Mouse (Mus musculus): ENCODE measurements around the gene Mrps18a.

The Mrps18a gene

GRCm38 (mm10) chr17:46143578-46144423 lies 33.0 kb downstream of the Mrps18a start, which contains the start of gene Rsph9:
Rsph9 (minus strand) TSS chr17:46144216.
- peak; percentile 87 to 89 for DNase-seq (ENCODE audit: low spot score in 2 of 2)

GRCm38 (mm10) chr17:46152847-46153782 lies 42.3 kb downstream of the Mrps18a start, which contains the start of gene Mad2l1bp:
Mad2l1bp (minus strand) TSS chr17:46153553.
- peak; percentile 75 to 87 for DNase-seq (ENCODE audit: low spot score in 2 of 2)

GRCm38 (mm10) chr17:46154336-46154735 lies 43.5 kb downstream of the Mrps18a start:
- no peak for DNase-seq (ENCODE audit: low spot score in 2 of 2)

GRCm38 (mm10) chr17:46156680-46157079 lies 45.9 kb downstream of the Mrps18a start:
- no peak for DNase-seq (ENCODE audit: low spot score in 2 of 2)

- no peak for DNase-seq (ENCODE audit: low spot score in 2 of 2)
These were observed 46.3 kb downstream of the Mrps18a start for GRCm38 (mm10) chr17:46157131-46157530.

GRCm38 (mm10) chr17:46159236-46159635 lies 48.5 kb downstream of the Mrps18a start:
- no peak for DNase-seq (ENCODE audit: low spot score in 2 of 2)

- DNase-seq (ENCODE audit: low spot score in 2 of 2), result peak; percentile 91 to 92
These were observed 49.4 kb downstream of the Mrps18a start for GRCm38 (mm10) chr17:46160090-46160662.

- peak; percentile 85 to 94 for DNase-seq (ENCODE audit: low spot score in 2 of 2)
These were observed 49.9 kb downstream of the Mrps18a start, which contains the start of gene Gtpbp2 for GRCm38 (mm10) chr17:46160686-46161085. Gtpbp2 (plus strand) TSS chr17:46161032.

- no peak for DNase-seq (ENCODE audit: low spot score in 2 of 2)
These were observed 50.4 kb downstream of the Mrps18a start for GRCm38 (mm10) chr17:46161179-46161578.

- no peak for DNase-seq (ENCODE audit: low spot score in 2 of 2)
These were observed 50.9 kb downstream of the Mrps18a start for GRCm38 (mm10) chr17:46161710-46162109.

- no peak for DNase-seq (ENCODE audit: low spot score in 2 of 2)
These were observed 51.8 kb downstream of the Mrps18a start for GRCm38 (mm10) chr17:46162551-46162950.

- no peak for DNase-seq (ENCODE audit: low spot score in 2 of 2)
These were observed 52.2 kb downstream of the Mrps18a start for GRCm38 (mm10) chr17:46162951-46163421.

- DNase-seq (ENCODE audit: low spot score in 2 of 2), result no peak
These were observed 53.5 kb downstream of the Mrps18a start for GRCm38 (mm10) chr17:46164301-46164700.

GRCm38 (mm10) chr17:46164791-46165190 lies 54.0 kb downstream of the Mrps18a start:
- no peak for DNase-seq (ENCODE audit: low spot score in 2 of 2)

- no peak for DNase-seq (ENCODE audit: low spot score in 2 of 2)
These were observed 54.7 kb downstream of the Mrps18a start for GRCm38 (mm10) chr17:46165460-46165859.

- DNase-seq (ENCODE audit: low spot score in 2 of 2), result no peak
These were observed 55.5 kb downstream of the Mrps18a start for GRCm38 (mm10) chr17:46166270-46166669.

- DNase-seq (ENCODE audit: low spot score in 2 of 2), result no peak
These were observed 56.2 kb downstream of the Mrps18a start for GRCm38 (mm10) chr17:46167014-46167413.

- no peak for DNase-seq (ENCODE audit: low spot score in 2 of 2)
These were observed 57.5 kb downstream of the Mrps18a start for GRCm38 (mm10) chr17:46168318-46168717.

- no peak for DNase-seq (ENCODE audit: low spot score in 2 of 2)
These were observed 58.0 kb downstream of the Mrps18a start for GRCm38 (mm10) chr17:46168768-46169167.

GRCm38 (mm10) chr17:46170538-46170937 lies 59.8 kb downstream of the Mrps18a start:
- no peak for DNase-seq (ENCODE audit: low spot score in 2 of 2)
